Mouse (Mus musculus) cerebellum, adult 8-10 months (tissue): ENCODE data around the gene Exoc3.

Source experiments
- DNase-seq: peaks from one replicate; pipeline ENCODE4 v3.0.0; 2022

Gene Exoc3

DNA sequence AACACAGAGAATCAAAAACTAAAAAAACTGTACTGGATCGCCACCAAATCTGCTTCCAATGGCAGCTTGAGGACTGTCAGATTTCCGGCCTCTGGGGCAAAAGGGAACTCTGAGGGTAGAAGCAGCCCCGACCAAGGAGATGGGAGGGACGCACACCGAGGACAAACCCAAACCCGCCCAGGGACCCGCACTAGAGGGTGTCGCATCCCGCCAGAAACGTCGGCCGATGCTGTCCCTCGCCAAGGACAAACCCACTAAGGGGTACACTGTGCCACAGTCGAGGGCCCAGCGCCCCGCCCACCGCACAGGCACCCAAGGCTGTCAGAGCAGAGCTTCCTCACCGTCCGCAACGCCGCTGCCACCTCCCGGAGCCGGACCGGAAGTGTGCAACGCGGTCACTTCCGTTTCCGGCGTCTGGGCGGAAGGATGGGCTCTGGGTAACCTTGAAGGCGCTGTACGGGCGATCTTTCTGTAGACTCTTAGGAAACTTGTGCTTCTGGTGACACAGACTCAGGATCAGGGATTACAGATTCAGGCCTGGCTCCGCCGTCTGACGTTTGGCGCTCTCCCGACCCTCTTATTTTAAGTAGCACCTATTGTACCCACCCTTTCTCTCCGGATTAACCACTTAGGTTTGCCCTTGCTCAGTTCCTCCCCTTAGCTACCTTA lies at the start of gene Exoc3:
TSS of gene Exoc3 (minus strand) at position 416 of the 669 bp plus-strand sequence.
- DNase-seq = peak; percentile 91

DNA sequence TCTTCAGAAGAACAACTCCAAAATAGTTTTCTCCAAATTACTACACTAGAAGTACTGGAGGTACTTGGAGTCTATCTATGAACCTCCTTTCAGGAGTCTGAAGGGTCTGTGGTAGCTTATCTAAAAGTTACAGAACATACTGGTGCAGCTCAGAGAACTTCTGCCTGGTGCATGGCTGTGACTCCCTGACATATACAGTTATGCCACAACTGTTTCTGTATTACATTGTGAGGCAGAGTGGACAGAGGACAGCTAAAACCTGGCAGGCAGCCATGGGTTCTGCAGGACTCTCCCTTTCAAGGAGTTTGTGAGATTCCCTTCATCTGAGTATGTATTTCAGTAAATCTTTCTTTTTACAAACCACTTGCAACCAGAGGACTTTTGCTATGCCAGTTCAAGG lies 38.0 kb upstream of the Exoc3 start:
- DNase-seq = no peak

DNA sequence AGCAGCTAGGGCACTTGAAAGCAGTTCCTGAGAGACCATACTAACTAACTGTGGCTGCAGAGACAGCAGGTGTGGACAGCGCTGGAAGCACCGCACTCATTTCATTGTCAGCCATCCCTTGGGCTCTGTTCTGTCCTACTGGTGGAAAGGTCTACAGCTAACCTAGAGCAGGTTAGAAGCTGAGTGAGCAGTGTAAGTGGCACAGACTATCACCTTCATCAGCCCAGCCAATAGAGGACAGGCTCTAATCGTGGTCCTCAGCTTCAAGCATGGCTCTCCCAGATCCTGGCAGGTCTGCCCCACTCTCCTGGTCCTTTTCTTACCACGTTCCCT lies 37.3 kb upstream of the Exoc3 start:
- no peak for DNase-seq

DNA sequence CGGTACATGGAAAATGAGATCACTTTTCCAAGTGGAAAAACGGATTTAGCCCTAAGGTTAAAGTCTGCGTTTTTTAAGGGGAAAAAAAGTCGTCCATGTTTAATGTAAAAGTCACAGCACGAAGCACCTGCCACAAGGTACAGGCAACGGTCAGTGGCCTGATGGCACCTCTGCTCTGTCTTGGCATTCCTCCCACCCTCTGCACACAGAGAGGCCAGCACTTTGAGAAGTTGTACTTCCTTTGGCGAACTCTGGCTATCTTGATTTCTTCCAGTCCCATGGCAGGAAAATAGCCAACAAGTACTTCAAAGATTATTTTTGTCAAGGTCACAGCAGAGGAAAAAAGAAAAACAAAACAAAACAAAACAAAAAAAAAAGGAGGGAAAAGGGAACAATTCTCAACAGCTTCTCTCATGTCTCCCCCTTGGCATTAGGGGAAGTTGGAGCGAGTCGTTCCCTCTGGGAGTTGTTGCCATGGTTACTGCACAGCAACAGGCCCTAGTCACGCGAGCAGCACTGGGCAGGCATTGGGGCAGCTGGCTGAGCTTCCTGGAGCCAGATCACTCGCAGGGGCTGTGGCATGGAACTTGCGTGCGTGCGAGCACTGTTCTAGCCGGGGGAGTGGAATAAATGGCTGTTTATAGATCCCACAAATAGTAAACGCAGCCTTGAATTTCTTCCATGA lies 36.8 kb upstream of the Exoc3 start:
- no peak for DNase-seq

DNA sequence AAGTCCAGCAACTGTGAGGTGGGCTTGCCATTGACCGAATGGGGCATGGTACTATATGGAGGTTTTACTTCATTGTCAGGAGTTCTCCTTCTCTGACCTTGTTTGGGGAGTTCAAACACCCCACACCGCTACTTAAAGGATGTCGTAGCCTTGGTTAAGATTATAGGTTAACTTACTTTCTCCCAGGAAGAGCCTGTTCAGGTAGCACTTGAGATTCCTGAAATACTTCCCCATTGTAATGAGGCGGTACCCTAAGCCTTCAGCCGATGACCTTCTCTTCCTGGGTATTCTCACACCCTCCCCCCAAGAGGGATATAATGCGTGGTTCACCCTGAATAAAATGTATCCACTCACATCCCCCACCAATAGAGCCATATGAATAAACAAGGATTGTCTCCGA lies 29.0 kb upstream of the Exoc3 start:
- DNase-seq = no peak

DNA sequence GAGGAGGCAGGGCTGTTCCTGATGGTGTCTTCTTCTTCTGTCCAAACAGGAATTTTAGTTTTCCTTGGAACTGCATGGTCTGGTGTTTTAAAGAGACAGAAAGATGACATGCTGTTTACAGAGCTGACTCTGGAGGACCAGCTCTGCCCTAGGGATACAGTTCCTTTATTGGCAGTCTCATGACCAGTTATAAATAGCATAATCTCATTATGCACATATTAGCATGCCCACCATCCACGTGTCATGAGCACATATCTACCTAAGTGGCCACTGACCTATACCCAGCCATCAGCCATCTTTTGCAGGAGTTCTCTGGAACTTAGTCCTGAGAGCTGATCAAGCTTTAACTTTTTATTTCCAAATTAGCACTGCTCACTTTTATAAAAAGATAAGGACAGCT lies 12.1 kb upstream of the Exoc3 start:
- DNase-seq = no peak

DNA sequence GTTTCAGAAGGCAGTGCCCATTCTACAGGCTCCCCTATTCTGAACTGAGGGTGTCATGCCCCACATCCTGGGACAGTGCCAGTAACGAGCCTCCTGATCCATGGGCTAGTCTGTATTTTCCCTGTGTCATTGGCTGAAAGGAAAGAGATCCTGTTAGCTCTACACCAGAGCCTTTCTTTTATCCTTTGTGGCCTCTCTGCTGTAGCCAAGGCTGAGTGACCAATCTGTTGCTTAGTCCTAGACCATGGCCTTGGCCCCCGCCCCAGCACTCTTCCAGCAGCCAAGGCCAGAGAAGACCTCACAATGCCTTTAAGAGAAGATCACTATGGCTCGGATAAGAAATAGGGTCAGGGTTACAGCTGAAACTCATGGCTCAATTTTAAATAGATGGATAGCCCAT lies 9.9 kb upstream of the Exoc3 start:
- DNase-seq = no peak

DNA sequence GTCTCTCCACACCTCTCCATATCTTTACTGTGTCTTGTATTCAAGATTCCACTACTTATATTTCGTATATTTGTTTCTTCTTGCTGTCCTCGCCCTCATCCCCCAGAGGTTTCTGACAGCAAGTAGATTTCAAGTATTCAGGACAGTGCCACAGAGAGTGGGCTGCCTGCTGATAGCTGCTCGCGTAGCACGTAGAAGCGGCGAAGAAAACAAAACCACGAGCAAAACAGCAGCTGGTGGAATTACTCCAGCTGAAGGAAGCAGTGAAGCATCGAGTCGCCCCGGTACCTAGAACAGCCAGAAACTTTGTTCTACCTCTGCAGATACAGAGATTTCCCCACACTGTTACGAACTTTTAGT lies 434 bp upstream of the Exoc3 start:
- no peak for DNase-seq

DNA sequence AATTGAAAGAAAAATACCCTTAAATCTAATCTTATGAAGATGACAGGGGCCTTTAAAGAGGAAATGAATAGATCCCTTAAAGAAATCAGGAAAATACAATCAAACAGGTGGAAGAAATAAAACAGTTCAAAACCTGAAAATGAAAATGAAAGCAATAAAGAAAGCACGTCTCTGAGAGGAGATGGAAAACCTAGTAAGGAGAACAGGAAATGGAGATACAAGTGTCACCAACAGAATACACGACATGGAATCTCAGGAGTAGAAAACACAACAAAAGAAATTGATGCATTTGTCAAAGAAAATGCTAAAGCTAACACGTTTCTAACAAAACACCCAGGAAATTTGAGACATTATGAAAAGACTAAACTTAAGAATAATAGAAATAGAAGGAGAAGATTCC lies 12.1 kb downstream of the Exoc3 start:
- no peak for DNase-seq

DNA sequence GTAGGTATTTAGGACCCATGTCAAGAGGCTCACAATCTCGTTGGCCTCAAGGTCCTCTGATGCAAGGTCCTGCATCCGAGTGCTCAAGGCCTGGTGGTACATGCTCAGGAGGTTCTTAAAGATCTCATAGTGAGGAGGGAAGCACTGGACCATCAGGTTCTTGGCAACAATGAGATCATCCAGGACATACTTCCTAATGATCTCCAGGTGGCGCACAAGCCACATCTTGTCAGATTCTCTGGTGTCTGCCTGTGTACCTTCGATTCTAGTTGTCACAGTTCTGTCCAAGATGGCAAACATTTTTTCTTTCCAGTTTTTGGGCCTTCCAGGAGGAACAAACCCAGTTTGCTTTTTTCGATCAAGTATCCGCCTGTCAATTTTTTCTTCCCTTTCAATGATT lies 15.9 kb downstream of the Exoc3 start:
- no peak for DNase-seq

DNA sequence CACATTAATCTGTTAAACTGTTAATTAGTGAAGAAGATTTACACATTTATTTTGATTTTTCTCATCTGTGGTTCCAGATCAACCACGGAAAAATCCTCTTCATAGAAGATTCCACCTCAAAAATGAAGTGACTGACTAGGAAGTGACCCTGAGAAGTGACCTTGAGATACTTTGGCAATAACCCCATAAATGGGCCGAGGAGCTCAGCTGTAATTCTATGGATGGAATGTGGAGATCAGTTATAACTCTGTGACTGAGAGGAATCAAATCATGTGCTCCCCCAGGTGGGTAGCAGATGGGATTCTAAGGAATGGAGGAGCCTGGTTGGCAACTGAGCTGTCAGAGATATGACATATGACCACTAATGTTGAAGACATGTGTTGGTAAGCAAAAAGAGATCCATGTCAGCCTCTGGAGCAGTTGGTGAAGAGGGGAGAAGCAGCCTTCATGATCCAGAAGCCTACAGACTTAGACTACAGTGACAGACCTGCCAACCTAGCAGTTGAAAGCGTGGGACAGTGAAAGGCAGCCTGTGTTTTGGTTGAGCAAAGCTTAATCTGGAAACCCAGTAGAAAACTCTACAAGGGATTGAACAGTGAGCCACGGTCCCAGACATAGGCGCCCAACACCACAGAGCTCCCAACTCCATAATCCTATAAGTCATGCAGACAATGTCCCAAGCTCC lies 25.4 kb downstream of the Exoc3 start:
- no peak for DNase-seq

DNA sequence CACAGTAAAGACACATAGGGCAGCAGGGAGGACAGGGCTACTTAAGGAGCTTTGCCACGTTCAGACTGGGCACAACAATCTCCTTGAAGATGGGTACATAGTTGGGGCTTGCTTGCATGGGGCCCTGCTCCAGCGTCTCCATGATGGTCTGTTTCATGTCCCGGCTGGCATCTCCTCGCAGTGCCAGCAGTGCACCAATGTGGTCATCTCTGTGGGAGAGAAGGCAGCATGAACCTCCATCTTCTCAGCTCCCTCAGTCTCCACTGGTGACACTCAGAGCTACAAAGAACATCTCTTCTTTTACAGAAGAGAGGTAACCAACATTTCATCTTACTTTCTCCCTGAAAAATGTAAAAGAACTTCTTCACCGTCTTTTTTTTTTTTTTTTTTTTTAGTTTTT lies 36.5 kb downstream of the Exoc3 start:
- no peak for DNase-seq

DNA sequence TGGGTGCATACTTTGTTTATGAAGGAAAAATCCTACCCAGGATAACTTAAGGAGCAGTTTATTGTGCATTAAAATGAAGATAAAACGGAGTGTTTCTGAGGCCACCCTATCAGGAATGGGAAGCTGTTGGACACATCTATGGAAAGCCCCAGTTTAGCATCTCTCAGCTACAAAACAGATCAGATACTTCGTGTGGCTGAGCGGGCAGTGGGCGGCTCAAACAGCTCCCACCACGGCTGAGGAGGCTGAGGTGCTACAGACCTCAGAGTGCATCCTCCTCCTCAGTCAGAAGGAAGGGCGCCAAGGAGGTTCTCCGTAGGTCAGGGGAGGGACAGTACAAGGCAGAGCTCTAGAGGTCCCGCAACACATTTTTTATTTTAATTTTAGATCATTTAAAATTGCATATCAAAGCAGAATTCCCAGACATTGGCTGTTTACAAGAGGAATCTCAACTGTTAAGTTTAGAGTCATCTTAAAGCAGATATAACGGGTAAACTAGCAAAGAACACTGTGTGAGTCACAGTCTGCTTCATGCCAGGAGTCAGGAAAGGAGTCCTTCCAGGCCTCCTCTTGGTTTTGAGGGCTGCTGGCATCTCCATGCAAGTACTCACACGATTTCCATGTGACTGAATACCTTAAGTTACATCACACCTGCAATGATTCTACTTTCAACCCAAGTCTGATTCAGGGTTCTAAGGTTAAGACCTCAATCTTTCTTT lies 38.9 kb downstream of the Exoc3 start:
- DNase-seq = no peak

DNA sequence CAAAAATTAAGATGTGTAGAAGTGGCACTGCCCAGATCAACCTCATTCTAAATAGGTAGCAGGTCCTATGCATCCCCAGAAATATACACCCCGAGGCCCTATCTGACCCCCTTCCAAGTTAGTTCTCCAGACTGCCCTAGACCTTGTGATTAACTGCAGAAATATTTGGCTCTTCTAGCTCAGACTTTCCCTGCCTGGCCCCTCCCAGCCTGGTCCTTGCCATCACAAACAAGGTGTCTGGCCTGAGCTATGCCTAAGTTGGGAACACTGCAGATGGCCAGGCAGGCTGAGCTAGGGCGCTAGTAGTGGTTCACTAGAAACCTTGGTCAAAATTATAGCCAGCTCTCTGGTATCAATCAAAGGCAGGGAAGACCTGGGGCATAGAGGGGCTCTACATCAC lies 41.0 kb downstream of the Exoc3 start:
- no peak for DNase-seq

DNA sequence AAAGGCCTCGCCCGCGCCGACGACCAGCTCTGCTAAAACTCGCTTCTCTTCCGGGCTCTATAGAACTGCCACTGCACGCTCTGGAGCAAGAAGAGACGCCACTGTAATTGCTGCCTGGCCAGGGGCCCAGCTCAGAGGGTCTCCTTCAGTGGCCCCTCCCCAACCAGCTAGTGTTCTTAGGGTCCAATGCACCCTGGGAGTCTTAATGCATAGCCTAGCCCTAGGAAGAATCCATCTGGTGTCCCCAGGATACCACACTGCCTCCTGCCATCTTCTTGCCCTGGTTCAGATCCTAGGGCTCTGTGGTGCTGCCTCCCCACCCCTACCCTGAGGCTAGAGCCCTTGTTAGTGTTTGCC lies 41.5 kb downstream of the Exoc3 start:
- DNase-seq = no peak

DNA sequence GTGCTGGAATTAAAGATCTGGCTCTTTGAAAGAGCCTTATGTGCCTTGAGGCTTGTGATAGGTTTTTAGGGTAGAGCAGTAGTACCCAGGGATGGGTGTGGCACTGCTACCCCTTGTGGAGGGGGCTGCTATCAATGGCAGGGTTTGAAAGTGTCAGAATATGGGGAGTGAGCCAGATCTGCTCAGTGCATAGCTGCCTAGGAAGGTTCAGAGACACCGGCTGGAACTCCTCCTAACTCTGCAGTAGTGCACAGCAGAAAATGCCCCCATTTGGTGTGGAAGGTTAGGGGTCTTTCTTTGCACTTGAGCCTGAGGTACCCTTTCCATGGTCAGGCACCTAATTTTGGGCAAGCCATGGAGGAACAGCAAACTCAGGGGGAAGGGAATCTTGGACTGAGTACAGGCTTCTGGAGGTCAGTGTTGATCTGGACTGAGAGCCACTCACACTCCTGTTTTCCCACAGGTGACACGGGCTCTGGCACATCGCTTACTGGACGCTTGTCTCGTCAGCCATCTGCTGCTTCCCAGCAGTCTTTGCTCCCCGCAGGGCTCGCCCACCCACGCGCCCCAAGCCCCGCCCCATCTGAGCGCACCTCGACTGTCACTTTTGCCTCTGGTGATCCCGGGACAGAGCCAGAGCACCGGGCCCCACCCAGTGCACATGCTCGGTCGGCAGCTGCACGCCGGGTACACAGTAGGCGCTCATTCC lies 42.0 kb downstream of the Exoc3 start:
- DNase-seq = peak; percentile 17

DNA sequence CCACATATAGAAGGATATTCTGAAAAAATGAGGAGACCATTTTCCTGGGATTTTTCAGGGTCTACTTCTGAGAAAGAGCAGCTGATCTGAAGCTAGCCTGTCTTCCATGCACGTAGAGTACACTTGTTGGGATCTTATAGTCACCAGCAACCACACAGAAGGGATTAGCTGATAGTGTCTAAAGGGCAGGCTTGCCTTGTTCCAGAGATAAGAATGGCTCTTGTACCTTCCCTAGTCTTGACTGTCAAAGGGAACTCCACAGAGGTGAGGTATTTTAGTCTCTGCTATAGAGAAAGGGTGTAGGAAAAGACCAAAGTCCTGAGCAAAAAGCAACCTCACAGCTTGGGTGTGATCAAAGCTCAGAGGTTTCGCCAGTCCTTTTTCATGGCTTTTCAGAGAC lies 61.2 kb downstream of the Exoc3 start:
- no peak for DNase-seq

DNA sequence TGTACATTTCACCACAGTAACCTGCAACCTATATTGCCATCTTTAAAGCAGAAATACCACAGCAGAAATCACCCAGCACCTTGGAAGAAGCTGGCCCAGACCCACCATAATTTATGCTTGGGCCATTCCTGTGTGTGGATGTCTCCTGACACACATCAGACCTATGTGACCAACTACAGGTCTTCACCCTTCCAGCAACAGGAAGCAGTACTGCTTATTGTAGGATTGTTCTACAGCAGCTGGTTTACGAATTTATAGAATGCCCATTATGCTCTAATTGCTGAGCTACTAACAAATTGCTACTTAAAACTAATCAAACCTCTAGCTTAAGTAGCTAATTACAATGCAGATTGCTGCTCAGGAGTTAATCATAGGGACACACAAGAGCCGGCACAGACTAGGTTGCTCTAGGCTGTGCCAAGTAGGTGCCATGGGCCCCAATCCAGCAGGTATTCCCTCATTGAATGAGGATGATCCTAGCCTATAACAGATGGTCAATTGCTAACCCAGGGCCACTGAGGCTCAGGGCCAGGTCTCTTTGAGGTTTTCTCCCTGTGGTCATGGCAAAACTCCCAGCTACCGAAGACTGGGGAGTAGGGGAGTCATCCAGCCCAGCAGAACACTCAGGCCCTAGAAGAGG lies 62.4 kb downstream of the Exoc3 start:
- DNase-seq = peak; percentile 48

DNA sequence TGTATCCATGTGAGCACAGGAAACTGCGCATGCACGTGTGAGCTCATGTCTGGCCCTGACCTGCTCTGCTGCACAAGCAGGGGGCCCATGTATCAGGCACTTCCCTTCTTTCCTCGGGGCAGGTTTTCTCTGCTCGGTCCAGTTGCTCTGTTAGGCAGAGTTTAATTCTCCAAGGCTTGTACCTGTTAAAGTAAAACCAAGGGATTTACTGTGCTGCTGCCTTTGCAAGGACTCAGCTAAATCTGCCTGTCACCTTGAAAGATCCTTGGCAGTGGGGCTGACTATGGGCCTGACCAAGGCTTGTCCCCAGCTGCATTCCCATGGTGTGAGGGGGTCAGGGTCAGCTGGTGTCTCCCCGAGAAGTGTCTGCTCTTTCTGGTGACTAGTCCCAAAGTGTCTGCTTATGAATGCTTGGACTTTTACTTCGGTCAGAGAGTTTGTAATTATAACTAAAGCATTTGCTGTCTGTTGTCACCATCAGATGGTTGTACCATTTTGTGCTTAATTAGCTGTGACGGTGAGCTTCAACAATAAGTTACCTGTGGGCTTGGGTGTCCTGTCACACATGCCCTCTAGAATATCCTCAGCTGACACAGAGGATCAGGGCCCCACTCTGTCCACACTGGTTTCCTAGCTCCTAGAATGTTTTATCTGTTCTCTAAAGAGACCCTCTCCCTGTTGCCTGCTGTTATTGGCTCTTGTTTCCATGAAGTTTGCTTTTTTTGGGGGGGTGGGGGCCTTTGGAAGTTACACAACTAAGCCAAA lies 64.2 kb downstream of the Exoc3 start:
- no peak for DNase-seq

DNA sequence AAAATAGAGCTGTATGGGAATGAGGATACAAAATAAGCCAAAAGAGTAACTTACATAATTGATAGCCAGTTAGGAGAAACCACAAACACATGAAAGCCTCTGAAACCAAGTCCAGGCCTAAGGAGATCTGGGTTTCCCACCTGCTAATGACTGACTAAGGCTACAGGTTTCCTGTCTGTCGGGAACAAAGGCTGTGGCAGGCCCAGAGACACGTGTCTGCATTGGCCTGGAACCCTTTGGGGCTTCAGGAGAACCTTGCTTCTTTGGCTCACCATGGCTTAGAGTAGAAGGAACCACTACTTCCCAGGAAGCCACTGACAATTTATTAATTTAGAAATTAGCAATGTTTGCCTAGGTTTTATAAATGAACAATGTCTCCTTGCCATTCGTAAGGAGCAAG lies 65.2 kb downstream of the Exoc3 start:
- DNase-seq = no peak

DNA sequence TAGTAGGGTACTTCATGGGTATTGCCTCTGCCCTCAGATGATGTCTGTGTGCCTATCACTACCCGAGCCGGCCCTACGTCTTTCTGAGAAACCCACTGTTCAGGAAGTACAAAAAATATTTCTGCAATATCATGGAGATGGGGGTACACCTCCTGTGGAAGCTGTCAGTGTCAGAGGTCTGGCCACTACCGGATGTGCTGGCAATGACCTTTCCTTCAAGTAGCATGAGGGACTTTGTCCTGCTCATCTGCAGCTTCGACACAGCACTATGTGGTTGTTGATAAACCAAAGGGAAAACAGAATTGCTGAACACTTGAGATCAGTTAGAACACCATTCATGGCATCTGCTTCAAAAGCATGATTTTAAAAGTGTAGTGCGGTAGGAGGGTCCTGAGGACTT lies 67.7 kb downstream of the Exoc3 start:
- no peak for DNase-seq
